Comparison of ENCODE assay signal across 9 mouse cellular contexts in the genomic region with DNA sequence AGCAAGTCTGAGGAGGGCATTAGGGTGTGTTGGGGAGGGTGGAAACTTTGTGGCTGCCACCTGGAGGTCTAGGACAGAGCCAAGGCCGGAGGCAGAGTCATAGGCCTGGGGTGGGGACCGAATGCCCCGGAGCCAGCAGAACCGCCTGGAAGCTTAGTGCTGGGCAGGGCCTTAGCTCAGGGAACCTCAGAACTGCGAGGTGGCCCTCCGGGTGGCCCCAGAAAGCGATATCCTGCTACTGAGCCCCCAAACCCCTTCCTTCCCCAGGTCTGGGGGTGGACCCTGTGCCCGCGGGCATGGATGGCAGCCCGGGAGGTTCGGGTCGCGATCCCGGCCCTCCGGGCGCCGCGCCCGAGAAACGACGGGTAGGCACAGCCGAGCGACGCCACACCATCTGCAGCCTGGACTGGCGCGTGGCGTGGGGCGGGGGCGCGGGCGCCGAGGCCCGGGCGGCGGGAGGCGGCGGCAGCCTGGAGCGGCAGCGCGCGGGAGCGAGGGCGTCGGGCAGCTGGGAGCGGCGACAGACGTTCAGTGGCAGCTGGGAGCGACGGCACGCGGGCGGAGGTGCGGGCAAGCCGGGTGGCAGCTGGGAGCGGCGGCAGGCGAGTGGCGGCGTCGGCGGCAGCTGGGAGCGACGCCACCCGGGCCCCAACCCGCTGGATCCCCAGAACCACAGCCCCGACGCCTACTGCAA. TPM values are rescaled to one million over a fixed set of nuclear protein-coding genes. Genes with fewer than 3 reads are reported as not detected.
DNase-seq lines count a peak whose midpoint lies in the region; ATAC-seq and TF ChIP-seq lines count a peak whose summit lies in the region.
"Had no signal": no experiment of that assay in that cellular context is flagged by ENCODE, and none has a peak within 500 bp of the region (broad histone marks: within the 10 kb centered on the region; RNA-seq: fewer than 3 reads in every experiment).

No protein-coding gene starts in this region.

- no peak overlapping the region for H3K27ac ChIP-seq in gastrocnemius, adult 2 months
- H3K27ac ChIP-seq in forebrain, embryonic 14.5 days (ENCODE audit: low read depth, low read length): no peak overlapping the region; the same call in 1 of the 2 replicates
- H3K27ac ChIP-seq in neural tube, embryonic 11.5 days (ENCODE audit: low read depth, low read length): no peak overlapping the region

- H3K4me1 ChIP-seq in forebrain, embryonic 14.5 days (ENCODE audit: control insufficient read depth, insufficient read depth, low read length): peaks cover 6% of the 10 kb centered on the region
- peaks cover 5% of the 10 kb centered on the region; the same call in 1 of the 2 replicates for H3K4me1 ChIP-seq in neural tube, embryonic 11.5 days (ENCODE audit: control insufficient read depth, insufficient read depth, low read length)

- 3% methylated on average over 67 of the region's 67 CpGs for WGBS in forebrain, embryonic 14.5 days
- WGBS in neural tube, embryonic 11.5 days: 3% methylated on average over 60 of the region's 67 CpGs

- no peak for TF ChIP-seq CTCF in gastrocnemius, adult 2 months (IDR thresholded peaks at IDR 0.05)

- H3K4me3 ChIP-seq in gastrocnemius, adult 2 months: peak overlapping the region; percentile 24; the same call in 1 of the 2 replicates
- peak overlapping the region; percentile 26 for H3K4me3 ChIP-seq in forebrain, embryonic 14.5 days (ENCODE audit: low read depth, low read length)
- H3K4me3 ChIP-seq in neural tube, embryonic 11.5 days (ENCODE audit: low read depth, low read length): peak overlapping the region; percentile 29

- peak overlapping the region; percentile 53 for H3K9ac ChIP-seq in forebrain, embryonic 14.5 days (ENCODE audit: low read length)
- peak overlapping the region; percentile 42 for H3K9ac ChIP-seq in neural tube, embryonic 11.5 days (ENCODE audit: low read length)

- no peak for DNase-seq in gastrocnemius, adult 2 months
- no peak for DNase-seq in gastrocnemius, postnatal 25 days
- DNase-seq in MN1 (ENCODE audit: low spot score): peak; percentile 46
- peak; percentile 71 for DNase-seq in forebrain, embryonic 14.5 days (ENCODE audit: low spot score)
- DNase-seq in left cerebral cortex, postnatal 14 days (ENCODE audit: low spot score in 2 of 2): peak; percentile 56 to 60
- DNase-seq in neural tube, embryonic 11.5 days (ENCODE audit: low spot score): peak; percentile 67
- no peak for DNase-seq in yolk sac, embryonic 10.5 days (ENCODE audit: low spot score)

- peak overlapping the region; percentile 53 for H3K4me2 ChIP-seq in forebrain, embryonic 14.5 days (ENCODE audit: low read length)
- H3K4me2 ChIP-seq in neural tube, embryonic 11.5 days (ENCODE audit: low read depth): peak overlapping the region; percentile 43

- no peaks in the 10 kb centered on the region for H3K36me3 ChIP-seq in forebrain, embryonic 14.5 days (ENCODE audit: control insufficient read depth, insufficient read depth, low read length)
- H3K36me3 ChIP-seq in neural tube, embryonic 11.5 days (ENCODE audit: control insufficient read depth, insufficient read depth, low read length): no peaks in the 10 kb centered on the region

- peak; percentile 76 for ATAC-seq in forebrain, embryonic 14.5 days
- ATAC-seq in neural tube, embryonic 11.5 days (ENCODE audit: insufficient read depth, low FRiP score, low TSS enrichment): peak; percentile 58
- no peak for ATAC-seq in CD4-positive, CD25-positive, alpha-beta regulatory T cell, adult 4 months

- H3K27me3 ChIP-seq in forebrain, embryonic 14.5 days (replicated peaks; ENCODE audit: control insufficient read depth, insufficient read depth, low read length): peaks cover 36% of the 10 kb centered on the region
- H3K27me3 ChIP-seq in neural tube, embryonic 11.5 days (ENCODE audit: control insufficient read depth, insufficient read depth, low read length): peaks cover 45% of the 10 kb centered on the region

- no peaks in the 10 kb centered on the region for H3K9me3 ChIP-seq in forebrain, embryonic 14.5 days (replicated peaks; ENCODE audit: control insufficient read depth, low read length)
- H3K9me3 ChIP-seq in neural tube, embryonic 11.5 days (ENCODE audit: control insufficient read depth, low read length): no peaks in the 10 kb centered on the region

- intact Hi-C loops in gastrocnemius, adult 2 months (cut with DNase I): no loop called here
- intact Hi-C loops in left cerebral cortex, postnatal 14 days (cut with DNase I): no loop called here

RNA-seq across cellular contexts. Expression of gene Ccm2l, which starts 5.9 kb away (rescaled TPM):
- 1 to 10 TPM; 4.5 to 6.9 TPM for total RNA-seq in gastrocnemius, adult 2 months (2021)
- 1 to 10 TPM; 5.0 to 5.1 TPM for total RNA-seq in gastrocnemius, postnatal 25 days (2021)
- 0.77 and 1.1 TPM in 2 replicates for polyA plus RNA-seq in forebrain, embryonic 14.5 days (2014; fragmentation: Nextera tagmentation; extraction: Ambion mirVana)
- total RNA-seq in left cerebral cortex, postnatal 14 days (2021): 1 to 10 TPM; 6.8 to 6.9 TPM
- 1.4 and 1.5 TPM in 2 replicates for polyA plus RNA-seq in neural tube, embryonic 11.5 days (2014; fragmentation: Nextera tagmentation; extraction: Ambion mirVana)
- not detected for polyA plus RNA-seq in CD4-positive, CD25-positive, alpha-beta regulatory T cell, adult 4 months (2017; shearing (Covaris generic))
- total RNA-seq: CH12.LX had no signal

RNA-seq across cellular contexts. Expression of gene Hck, which starts 36.6 kb away (rescaled TPM):
- total RNA-seq in gastrocnemius, adult 2 months (2021): under 1 TPM; 0.20 to 0.45 TPM
- total RNA-seq in gastrocnemius, postnatal 25 days (2021): under 1 TPM; 0.21 to 0.26 TPM
- 1.2 and 1.9 TPM in 2 replicates for polyA plus RNA-seq in forebrain, embryonic 14.5 days (2014; fragmentation: Nextera tagmentation; extraction: Ambion mirVana)
- total RNA-seq in left cerebral cortex, postnatal 14 days (2021): 1 to 10 TPM; 1.7 to 2.9 TPM
- 1.8 and 2.0 TPM in 2 replicates for polyA plus RNA-seq in neural tube, embryonic 11.5 days (2014; fragmentation: Nextera tagmentation; extraction: Ambion mirVana)
- under 1 TPM; 0.61 to 0.67 TPM for polyA plus RNA-seq in CD4-positive, CD25-positive, alpha-beta regulatory T cell, adult 4 months (2017; shearing (Covaris generic))

RNA-seq across cellular contexts. Expression of gene Xkr7, which starts 40.0 kb away (rescaled TPM):
- total RNA-seq in gastrocnemius, adult 2 months (2021): not detected
- under 1 TPM; 0.15 to 0.19 TPM for total RNA-seq in gastrocnemius, postnatal 25 days (2021)
- 0.87 and 1.0 TPM in 2 replicates for polyA plus RNA-seq in forebrain, embryonic 14.5 days (2014; fragmentation: Nextera tagmentation; extraction: Ambion mirVana)
- 1 to 10 TPM; 7.4 to 8.5 TPM for total RNA-seq in left cerebral cortex, postnatal 14 days (2021)
- 0.59 and 0.99 TPM in 2 replicates for polyA plus RNA-seq in neural tube, embryonic 11.5 days (2014; fragmentation: Nextera tagmentation; extraction: Ambion mirVana)
- not detected for polyA plus RNA-seq in CD4-positive, CD25-positive, alpha-beta regulatory T cell, adult 4 months (2017; shearing (Covaris generic))
- total RNA-seq: CH12.LX had no signal

RNA-seq across cellular contexts. Expression of gene Pdrg1, which starts 56.4 kb away (rescaled TPM):
- 10 to 100 TPM; 73.6 to 91.5 TPM for total RNA-seq in gastrocnemius, adult 2 months (2021)
- 10 to 100 TPM; 71.0 to 76.9 TPM for total RNA-seq in gastrocnemius, postnatal 25 days (2021)
- 108 and 118 TPM in 2 replicates for polyA plus RNA-seq in forebrain, embryonic 14.5 days (2014; fragmentation: Nextera tagmentation; extraction: Ambion mirVana)
- total RNA-seq in left cerebral cortex, postnatal 14 days (2021): 10 to 100 TPM; 52.5 to 53.3 TPM
- polyA plus RNA-seq in neural tube, embryonic 11.5 days (2014; fragmentation: Nextera tagmentation; extraction: Ambion mirVana): 84.9 and 102 TPM in 2 replicates
- 100 to 1,000 TPM; 164 to 215 TPM for polyA plus RNA-seq in CD4-positive, CD25-positive, alpha-beta regulatory T cell, adult 4 months (2017; shearing (Covaris generic))

Comparison
In these comparisons a context has a peak if more than half of its experiments do, and no peak if none do; other contexts are left out.
1. DNase-seq: peak in MN1 (single experiment), forebrain, embryonic 14.5 days (single experiment), left cerebral cortex, postnatal 14 days (2 of 2) and neural tube, embryonic 11.5 days (single experiment); none in gastrocnemius, adult 2 months (single experiment), gastrocnemius, postnatal 25 days (single experiment) and yolk sac, embryonic 10.5 days (single experiment).
2. RNA of gene Xkr7, which starts 40.0 kb away (total RNA-seq): 7.4 to 8.5 TPM in left cerebral cortex, postnatal 14 days; 0.15 to 0.19 TPM in gastrocnemius, postnatal 25 days and not detected in gastrocnemius, adult 2 months; every median in the first group is over 4 times any median in the second.
3. Peak in every context shown above with its lines, with median percentiles within 50 percentile points of each other: H3K4me3 ChIP-seq.